Mouse (Mus musculus) liver, embryonic 15.5 days (tissue): ENCODE measurements around the gene Wdr91. TPM values are rescaled to one million over a fixed set of nuclear protein-coding genes. Genes with fewer than 3 reads are reported as not detected.

Source experiments
- ATAC-seq: fragments of 200-750 bp; cut with Nextera tagmentation; 2 replicates; pipeline ENCODE4 v1.8.0; 2017; ENCODE audit warnings: moderate number of reproducible peaks, mild to moderate bottlenecking, moderate library complexity; ENCODE audit not compliant: insufficient read depth
- H3K27ac ChIP-seq: fragments of 300-500 bp; sonication (generic); replicated peaks from 2 replicates; pipeline ENCODE4 v1.5.1; 2015; ENCODE audit warnings: mild to moderate bottlenecking, inconsistent platforms
- H3K27me3 ChIP-seq: fragments of 300-500 bp; sonication (generic); 2 replicates; pipeline ENCODE4 v1.6.1; 2015; ENCODE audit warnings: mild to moderate bottlenecking, inconsistent platforms
- H3K36me3 ChIP-seq: fragments of 300-500 bp; sonication (generic); replicated peaks from 2 replicates; pipeline ENCODE4 v1.6.1; 2015; ENCODE audit warnings: moderate library complexity, mild to moderate bottlenecking, inconsistent platforms
- H3K4me1 ChIP-seq: fragments of 300-500 bp; sonication (generic); replicated peaks from 2 replicates; pipeline ENCODE4 v1.6.1; 2015; ENCODE audit warnings: inconsistent platforms
- H3K4me2 ChIP-seq: fragments of 300-500 bp; sonication (generic); 2 replicates; pipeline ENCODE4 v1.6.1; 2015; ENCODE audit warnings: moderate library complexity, mild to moderate bottlenecking, inconsistent platforms
- H3K4me3 ChIP-seq: fragments of 300-500 bp; sonication (generic); replicated peaks from 2 replicates; pipeline ENCODE4 v1.5.1; 2015; ENCODE audit warnings: mild to moderate bottlenecking, inconsistent platforms
- H3K9ac ChIP-seq: fragments of 300-500 bp; sonication (generic); 2 replicates; pipeline ENCODE4 v1.6.1; 2015; ENCODE audit warnings: moderate library complexity, mild to moderate bottlenecking, inconsistent platforms
- H3K9me3 ChIP-seq: fragments of 300-500 bp; sonication (generic); replicated peaks from 2 replicates; pipeline ENCODE4 v1.6.1; 2016; ENCODE audit warnings: inconsistent platforms
- WGBS: fragments of 180-500 bp; shearing (Covaris S2); methylation state at CpG from one replicate; pipeline ENCODE4 v1.1.7; 2015; ENCODE audit warnings: mixed read lengths; ENCODE audit not compliant: insufficient replicate concordance; 5-methylcytosine and 5-hydroxymethylcytosine counted together
- polyA plus RNA-seq: library from polyadenylated mRNA; unstranded; fragments of >200 nt; fragmentation: Nextera tagmentation; extraction: Ambion mirVana; gene quantifications from 2 replicates; pipeline ENCODE4 v1.2.1, GENCODE M21; 2015

Gene Wdr91
- polyA plus RNA-seq, 1 experiment from 2014 or later, result 10.2 TPM

- Histone ChIP-seq H3K4me2 (peak overlapping the region; percentile 62), H3K4me1 (peaks cover 81% of the 10 kb centered on the region), H3K27me3 (no peaks in the 10 kb centered on the region), H3K4me3 (peak overlapping the region; percentile 29), H3K36me3 (peaks cover 14% of the 10 kb centered on the region; the same call in 1 of the 2 replicates), H3K27ac (peak overlapping the region; percentile 80), H3K9me3 (no peaks in the 10 kb centered on the region), H3K9ac (peak overlapping the region; percentile 19; the same call in 1 of the 2 replicates)
- WGBS, result 10% methylated on average over 13 of the region's 13 CpGs
- ATAC-seq, result peak; percentile 54
Measured at GRCm38 (mm10) chr6:34869225-34869915, 41.3 kb downstream of the Wdr91 start.

GRCm38 (mm10) chr6:34868507-34869217, 42.0 kb downstream of the Wdr91 start:
- no peaks in the 10 kb centered on the region for H3K9me3 ChIP-seq
- H3K4me3 ChIP-seq, result no peak overlapping the region
- 49% methylated on average over 20 of the region's 20 CpGs for WGBS
- H3K27me3 ChIP-seq, result no peaks in the 10 kb centered on the region
- peaks cover 12% of the 10 kb centered on the region; the same call in 1 of the 2 replicates for H3K36me3 ChIP-seq
- ATAC-seq, result peak; percentile 13; the same call in 1 of the 2 replicates
- peak overlapping the region; percentile 62 for H3K4me2 ChIP-seq
- H3K4me1 ChIP-seq, result peaks cover 80% of the 10 kb centered on the region
- no peak overlapping the region for H3K9ac ChIP-seq
- peak overlapping the region; percentile 80 for H3K27ac ChIP-seq

GRCm38 (mm10) chr6:34867995-34868350, 42.7 kb downstream of the Wdr91 start:
- WGBS, result 51% methylated on average over 10 of the region's 10 CpGs
- Histone ChIP-seq H3K27ac (peak overlapping the region; percentile 46; the same call in 1 of the 2 replicates), H3K36me3 (peaks cover 6% of the 10 kb centered on the region; the same call in 1 of the 2 replicates), H3K9ac (no peak overlapping the region), H3K4me1 (peaks cover 82% of the 10 kb centered on the region), H3K27me3 (no peaks in the 10 kb centered on the region), H3K4me3 (no peak overlapping the region), H3K4me2 (peak overlapping the region; percentile 62), H3K9me3 (no peaks in the 10 kb centered on the region)
- no peak for ATAC-seq

GRCm38 (mm10) chr6:34867301-34867994, 43.2 kb downstream of the Wdr91 start:
- Histone ChIP-seq H3K27ac (peak overlapping the region; percentile 46; the same call in 1 of the 2 replicates), H3K27me3 (no peaks in the 10 kb centered on the region), H3K9me3 (no peaks in the 10 kb centered on the region), H3K4me3 (no peak overlapping the region), H3K4me1 (peaks cover 83% of the 10 kb centered on the region), H3K36me3 (peaks cover under 1% of the 10 kb centered on the region; the same call in 1 of the 2 replicates), H3K4me2 (no peak overlapping the region), H3K9ac (no peak overlapping the region)
- WGBS, result 62% methylated on average over 16 of the region's 16 CpGs
- no peak for ATAC-seq

- no peaks in the 10 kb centered on the region for H3K36me3 ChIP-seq
- H3K4me2 ChIP-seq, result no peak overlapping the region
- 65% methylated on average over 8 of the region's 8 CpGs for WGBS
- no peak for ATAC-seq
- H3K4me1 ChIP-seq, result peaks cover 85% of the 10 kb centered on the region
- 0 out of 2 replicates have a peak overlapping the region, but pooled peaks have one; percentile 46 for H3K27ac ChIP-seq
- no peaks in the 10 kb centered on the region for H3K27me3 ChIP-seq
- H3K4me3 ChIP-seq, result no peak overlapping the region
- no peaks in the 10 kb centered on the region for H3K9me3 ChIP-seq
- H3K9ac ChIP-seq, result no peak overlapping the region
Measured at GRCm38 (mm10) chr6:34866786-34867185, 43.9 kb downstream of the Wdr91 start.

- peak overlapping the region; percentile 36 for H3K4me2 ChIP-seq
- 22% methylated on average over 7 of the region's 7 CpGs for WGBS
Measured at GRCm38 (mm10) chr6:34865711-34866593, 44.7 kb downstream of the Wdr91 start.

GRCm38 (mm10) chr6:34865213-34865612, 45.5 kb downstream of the Wdr91 start:
- peak overlapping the region; percentile 74 for H3K27ac ChIP-seq
- peaks cover 80% of the 10 kb centered on the region for H3K4me1 ChIP-seq
- ATAC-seq, result peak; percentile 0; the same call in 1 of the 2 replicates
- H3K4me2 ChIP-seq, result peak overlapping the region; percentile 36; the same call in 1 of the 2 replicates
- H3K9me3 ChIP-seq, result no peaks in the 10 kb centered on the region
- 58% methylated on average over 5 of the region's 5 CpGs for WGBS
- H3K9ac ChIP-seq, result no peak overlapping the region
- no peaks in the 10 kb centered on the region for H3K27me3 ChIP-seq
- H3K4me3 ChIP-seq, result no peak overlapping the region
- H3K36me3 ChIP-seq, result no peaks in the 10 kb centered on the region

More at GRCm38 (mm10) chr6:34865711-34866593, 44.7 kb downstream of the Wdr91 start:
- H3K4me1 ChIP-seq, result peaks cover 87% of the 10 kb centered on the region
- no peaks in the 10 kb centered on the region for H3K36me3 ChIP-seq
- no peaks in the 10 kb centered on the region for H3K27me3 ChIP-seq
- H3K27ac ChIP-seq, result peak overlapping the region; percentile 74
- no peaks in the 10 kb centered on the region for H3K9me3 ChIP-seq
- H3K9ac ChIP-seq, result no peak overlapping the region
- peak; percentile 53 for ATAC-seq
- no peak overlapping the region for H3K4me3 ChIP-seq

- Histone ChIP-seq H3K4me3 (peak overlapping the region; percentile 13), H3K4me1 (peaks cover 68% of the 10 kb centered on the region), H3K27ac (0 out of 2 replicates have a peak overlapping the region, but pooled peaks have one; percentile 76), H3K36me3 (no peaks in the 10 kb centered on the region), H3K4me2 (peak overlapping the region; percentile 67), H3K27me3 (no peaks in the 10 kb centered on the region), H3K9me3 (no peaks in the 10 kb centered on the region), H3K9ac (no peak overlapping the region)
- WGBS, result 43% methylated on average over 9 of the region's 9 CpGs
- ATAC-seq, result no peak
Measured at GRCm38 (mm10) chr6:34863786-34864514, 46.7 kb downstream of the Wdr91 start.

GRCm38 (mm10) chr6:34862791-34863403, 47.8 kb downstream of the Wdr91 start, which contains the start of gene Tmem140:
TSS of gene Tmem140 (plus strand) at chr6:34863146.
- H3K9ac ChIP-seq, result peak within 1 kb of the TSS; percentile 25
- 15% methylated on average over 11 of the region's 11 CpGs for WGBS
- H3K4me1 ChIP-seq, result peaks cover 57% of the 10 kb centered on the region
- H3K9me3 ChIP-seq, result no peaks in the 10 kb centered on the region
- peak within 1 kb of the TSS; percentile 67 for H3K4me2 ChIP-seq
- H3K27ac ChIP-seq, result peak within 1 kb of the TSS; percentile 76
- H3K27me3 ChIP-seq, result no peaks in the 10 kb centered on the region
- ATAC-seq, result peak; percentile 49; the same call in 1 of the 2 replicates
- H3K36me3 ChIP-seq, result no peaks in the 10 kb centered on the region
- peak within 1 kb of the TSS; percentile 53 for H3K4me3 ChIP-seq
